In genomic region chr11:72582448-72582705, GRCm38 (mm10) we compare ENCODE assay signal across 20 mouse cellular contexts. TPM values are rescaled to one million over a fixed set of nuclear protein-coding genes. Genes with fewer than 3 reads are reported as not detected.
DNase-seq lines count a peak whose midpoint lies in the region; ATAC-seq and TF ChIP-seq lines count a peak whose summit lies in the region.
"Had no signal": no experiment of that assay in that cellular context is flagged by ENCODE, and none has a peak within 500 bp of the region (broad histone marks: within the 10 kb centered on the region; RNA-seq: fewer than 3 reads in every experiment).

No protein-coding gene starts in this region.

- H3K36me3 ChIP-seq in liver, adult 2 months (ENCODE audit: control insufficient read depth, insufficient read depth, low read length) = no peaks in the 10 kb centered on the region
- H3K36me3 ChIP-seq in liver, embryonic 12.5 days = no peaks in the 10 kb centered on the region
- no peaks in the 10 kb centered on the region for H3K36me3 ChIP-seq in embryonic facial prominence, embryonic 13.5 days
- H3K36me3 ChIP-seq: embryonic facial prominence, embryonic 12.5 days; forebrain, embryonic 10.5 days; heart, embryonic 15.5 days; hindbrain, embryonic 13.5 days had no signal

- H3K4me3 ChIP-seq in liver, adult 2 months (ENCODE audit: insufficient read depth, low read depth, low read length) = peak overlapping the region; percentile 32
- H3K4me3 ChIP-seq in liver, embryonic 12.5 days = no peak overlapping the region
- no peak overlapping the region for H3K4me3 ChIP-seq in embryonic facial prominence, embryonic 13.5 days
- H3K4me3 ChIP-seq: embryonic facial prominence, embryonic 12.5 days; forebrain, embryonic 10.5 days; heart, embryonic 15.5 days; hindbrain, embryonic 13.5 days had no signal

- H3K9ac ChIP-seq in liver, adult 2 months (ENCODE audit: low read depth, low read length) = peak overlapping the region; percentile 47
- H3K9ac ChIP-seq in liver, embryonic 12.5 days = no peak overlapping the region
- H3K9ac ChIP-seq in embryonic facial prominence, embryonic 13.5 days = peak overlapping the region; percentile 23; the same call in 1 of the 2 replicates
- H3K9ac ChIP-seq: embryonic facial prominence, embryonic 12.5 days; heart, embryonic 15.5 days; hindbrain, embryonic 13.5 days had no signal

- peaks cover 8% of the 10 kb centered on the region for H3K4me1 ChIP-seq in liver, adult 2 months (ENCODE audit: control insufficient read depth, insufficient read depth, low read length)
- peaks cover 22% of the 10 kb centered on the region for H3K4me1 ChIP-seq in liver, embryonic 12.5 days
- peaks cover 14% of the 10 kb centered on the region for H3K4me1 ChIP-seq in embryonic facial prominence, embryonic 13.5 days
- H3K4me1 ChIP-seq: embryonic facial prominence, embryonic 12.5 days; heart, embryonic 15.5 days; hindbrain, embryonic 13.5 days had no signal

- TF ChIP-seq POLR2A in liver, adult 2 months (IDR thresholded peaks at IDR 0.05; ENCODE audit: extremely low read depth, insufficient read depth, low read length) = no peak

- H3K4me2 ChIP-seq in liver, embryonic 12.5 days = no peak overlapping the region
- no peak overlapping the region for H3K4me2 ChIP-seq in embryonic facial prominence, embryonic 13.5 days
- H3K4me2 ChIP-seq: embryonic facial prominence, embryonic 12.5 days; heart, embryonic 11.5 days; heart, embryonic 15.5 days; hindbrain, embryonic 13.5 days had no signal

- WGBS in liver, adult 2 months = 36% methylated on average over 3 of the region's 3 CpGs
- WGBS in liver, embryonic 12.5 days (ENCODE audit: insufficient replicate concordance) = 71% methylated on average over 3 of the region's 3 CpGs
- WGBS in embryonic facial prominence, embryonic 13.5 days = 10% methylated on average over 3 of the region's 3 CpGs

- H3K27ac ChIP-seq in liver, adult 2 months (replicated peaks; ENCODE audit: insufficient read depth, low read depth, low read length) = peak overlapping the region; percentile 83
- no peak overlapping the region for H3K27ac ChIP-seq in liver, embryonic 12.5 days
- H3K27ac ChIP-seq in embryonic facial prominence, embryonic 13.5 days = peak overlapping the region; percentile 66; the same call in 1 of the 2 replicates
- H3K27ac ChIP-seq: embryonic facial prominence, embryonic 12.5 days; heart, embryonic 15.5 days; hindbrain, embryonic 13.5 days; hindbrain, postnatal 0 days had no signal

- peak; percentile 66 for DNase-seq in gastrocnemius, adult 18-20 months (ENCODE audit: low spot score)
- no peak for DNase-seq in gastrocnemius, postnatal 25 days
- DNase-seq in liver, adult 2 months (ENCODE audit: extremely low read depth, low read depth, low spot score) = no peak
- no peak for DNase-seq in heart, adult 9 months (ENCODE audit: low spot score in 2 of 2)
- no peak for DNase-seq in layer of hippocampus, postnatal 10 days (ENCODE audit: low spot score in 2 of 2)
- DNase-seq: adrenal gland, postnatal 14 days; heart, adult 18-20 months; heart, postnatal 14 days had no signal

- no peaks in the 10 kb centered on the region for H3K79me2 ChIP-seq in liver, adult 2 months (ENCODE audit: control insufficient read depth, insufficient read depth, low read length)

- no peak for TF ChIP-seq CTCF in liver, adult 2 months (IDR thresholded peaks at IDR 0.05; ENCODE audit: low read depth, low read length)

- H3K27me3 ChIP-seq in liver, adult 2 months (ENCODE audit: control insufficient read depth, insufficient read depth, low read length) = no peaks in the 10 kb centered on the region
- peaks cover 6% of the 10 kb centered on the region for H3K27me3 ChIP-seq in liver, embryonic 12.5 days (replicated peaks)
- peaks cover 6% of the 10 kb centered on the region for H3K27me3 ChIP-seq in embryonic facial prominence, embryonic 13.5 days
- H3K27me3 ChIP-seq: embryonic facial prominence, embryonic 12.5 days; hindbrain, embryonic 13.5 days; Patski had no signal

- H3K9me3 ChIP-seq in liver, embryonic 12.5 days (replicated peaks) = no peaks in the 10 kb centered on the region
- no peaks in the 10 kb centered on the region for H3K9me3 ChIP-seq in embryonic facial prominence, embryonic 13.5 days
- H3K9me3 ChIP-seq: embryonic facial prominence, embryonic 12.5 days; forebrain, embryonic 10.5 days; heart, embryonic 15.5 days; hindbrain, embryonic 13.5 days had no signal

- no peak for ATAC-seq in liver, embryonic 12.5 days
- ATAC-seq in embryonic facial prominence, embryonic 13.5 days (ENCODE audit: insufficient number of reproducible peaks, insufficient read depth, low FRiP score, low TSS enrichment, low read depth) = no peak
- ATAC-seq: activated CD4-positive, CD25-positive, alpha-beta regulatory T cell, adult 4 months; forebrain, embryonic 14.5 days; hindbrain, postnatal 0 days; Patski had no signal

RNA-seq across cellular contexts. Expression of gene Ube2g1, which starts 24.7 kb away (rescaled TPM):
- 10 to 100 TPM; 81.3 to 82.5 TPM for total RNA-seq in gastrocnemius, adult 18-20 months (2021)
- 10 to 100 TPM; 74.3 to 77.4 TPM for total RNA-seq in gastrocnemius, postnatal 25 days (2021)
- 22.4 and 26.6 TPM in 2 replicates for total RNA-seq in liver, adult 2 months (2014; rRNA removed)
- polyA plus RNA-seq in liver, adult 2 months (2012; rRNA removed) = 8.2 and 9.3 TPM in 2 replicates
- polyA plus RNA-seq in liver, embryonic 12.5 days (2016; fragmentation: Nextera tagmentation; extraction: Ambion mirVana) = 36.7 and 37.3 TPM in 2 replicates
- polyA plus RNA-seq in embryonic facial prominence, embryonic 13.5 days (2015; fragmentation: Nextera tagmentation; extraction: Ambion mirVana) = 75.3 and 84.7 TPM in 2 replicates
- 10 to 100 TPM; 50.4 to 52.6 TPM for total RNA-seq in layer of hippocampus, postnatal 10 days (2021)

RNA-seq across cellular contexts. Expression of gene Spns3, which starts 32.1 kb away (rescaled TPM):
- under 1 TPM; 0.19 to 0.39 TPM for total RNA-seq in gastrocnemius, adult 18-20 months (2021)
- total RNA-seq in gastrocnemius, postnatal 25 days (2021) = under 1 TPM; 0.11 to 0.26 TPM
- under 0.01 and 0.13 TPM in 2 replicates for total RNA-seq in liver, adult 2 months (2014; rRNA removed)
- polyA plus RNA-seq in liver, adult 2 months (2012; rRNA removed) = 0.06 and 0.25 TPM in 2 replicates
- polyA plus RNA-seq in liver, embryonic 12.5 days (2016; fragmentation: Nextera tagmentation; extraction: Ambion mirVana) = 1.8 and 2.0 TPM in 2 replicates
- polyA plus RNA-seq in embryonic facial prominence, embryonic 13.5 days (2015; fragmentation: Nextera tagmentation; extraction: Ambion mirVana) = 0.27 and 0.37 TPM in 2 replicates
- under 1 TPM; 0.18 to 0.22 TPM for total RNA-seq in layer of hippocampus, postnatal 10 days (2021)
- total RNA-seq: heart, adult 18-20 months had no signal
- polyA plus RNA-seq: C2C12; embryonic facial prominence, embryonic 12.5 days had no signal
